Mouse (Mus musculus) embryonic fibroblast, embryonic 13.5 days (primary cell): ENCODE measurements around the gene Senp2. TPM values are rescaled to one million over a fixed set of nuclear protein-coding genes. Genes with fewer than 3 reads are reported as not detected.

ENCODE experiments used
- H3K27ac ChIP-seq: 2 replicates; pipeline ENCODE4 v1.5.1; 2012; ENCODE audit warnings: low read length, control low read depth, inconsistent platforms; ENCODE audit not compliant: insufficient read depth
- H3K4me1 ChIP-seq: 2 replicates; pipeline ENCODE4 v1.6.1; 2011; ENCODE audit warnings: low read length; ENCODE audit not compliant: control insufficient read depth, insufficient read depth
- H3K4me3 ChIP-seq: 2 replicates; pipeline ENCODE4 v1.5.1; 2011; ENCODE audit warnings: mild to moderate bottlenecking, control low read depth, low read length; ENCODE audit not compliant: insufficient read depth
- CTCF ChIP-seq: IDR thresholded peaks from 2 replicates; pipeline ENCODE4 v1.5.1; 2011; ENCODE audit warnings: mild to moderate bottlenecking, control low read depth, low read length, moderate library complexity, borderline replicate concordance; ENCODE audit not compliant: insufficient read depth
- POLR2A ChIP-seq: IDR thresholded peaks from 2 replicates; pipeline ENCODE4 v1.6.1; 2011; ENCODE audit warnings: low read depth, mild to moderate bottlenecking, control low read depth, low read length, moderate library complexity
- polyA plus RNA-seq: library from polyadenylated mRNA; stranded (reverse); fragments of >200 nt; gene quantifications from 2 replicates; pipeline ENCODE4 v1.2.4, GENCODE M21; 2011; ENCODE audit warnings: low read depth; ENCODE audit not compliant: missing spikeins, insufficient read length

Gene Senp2
- polyA plus RNA-seq, 1 experiment: 58.3 TPM

DNA sequence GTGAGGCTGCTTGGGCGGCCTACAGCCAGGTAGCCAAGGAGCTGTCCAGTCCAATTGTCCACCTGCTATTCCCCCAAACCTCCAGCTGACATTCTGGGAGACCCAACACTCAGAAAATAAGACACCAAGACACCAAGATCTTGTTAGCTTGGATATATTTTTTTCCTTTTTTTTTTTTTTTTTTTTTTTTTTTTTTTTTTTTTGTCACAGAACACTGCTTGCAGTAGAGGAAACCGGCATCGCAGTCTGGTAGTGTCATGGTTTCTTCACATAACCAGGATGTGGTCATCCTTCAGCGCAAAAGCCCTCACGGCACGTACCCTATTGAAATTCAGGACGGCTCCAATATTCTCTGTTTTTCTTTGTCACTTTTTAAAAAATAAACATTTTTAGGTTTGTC is 49.6 kb downstream of the Senp2 start:
- no peaks in the 10 kb centered on the region for H3K4me1 ChIP-seq
- H3K27ac ChIP-seq: no peak overlapping the region
- TF ChIP-seq CTCF (no peak), POLR2A (no peak)
- H3K4me3 ChIP-seq: no peak overlapping the region

- Histone ChIP-seq H3K27ac (no peak overlapping the region), H3K4me3 (no peak overlapping the region), H3K4me1 (no peaks in the 10 kb centered on the region)
- TF ChIP-seq CTCF: no peak
- TF ChIP-seq POLR2A: no peak
Observed at GRCm38 (mm10) chr16:22060416-22060815, 51.1 kb downstream of the Senp2 start.

DNA sequence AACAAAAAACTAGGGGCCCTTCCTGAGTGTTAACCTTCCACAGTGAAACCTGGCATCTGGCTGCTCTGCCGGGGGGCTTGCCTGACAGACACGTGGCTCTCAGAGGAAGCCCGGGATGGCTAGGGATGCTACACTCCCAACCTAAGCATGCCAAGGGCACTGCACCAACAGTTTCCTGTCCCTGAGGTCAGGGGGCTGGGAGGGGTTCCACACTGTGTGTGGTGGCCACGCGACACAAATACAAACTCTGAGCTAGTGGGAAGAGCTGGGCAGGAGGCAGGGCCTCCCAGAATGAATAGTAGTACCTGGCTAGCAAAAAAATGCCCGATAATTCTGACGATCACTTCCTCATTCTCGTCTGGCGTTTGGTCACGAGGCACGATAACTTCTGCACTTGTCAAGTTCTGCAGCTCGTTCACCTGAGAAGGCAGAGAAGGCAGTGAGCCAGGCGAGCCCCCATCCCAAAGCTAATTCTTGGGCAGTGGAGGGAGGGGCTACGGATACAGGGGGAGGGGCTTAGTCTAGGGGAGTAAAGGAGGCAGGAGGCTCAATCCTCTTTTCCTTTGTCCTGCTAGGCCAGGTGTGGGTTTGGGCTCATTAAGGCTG is 52.4 kb downstream of the Senp2 start:
- TF ChIP-seq POLR2A: no peak
- TF ChIP-seq CTCF: no peak
- H3K27ac ChIP-seq: no peak overlapping the region
- H3K4me1 ChIP-seq: no peaks in the 10 kb centered on the region

DNA sequence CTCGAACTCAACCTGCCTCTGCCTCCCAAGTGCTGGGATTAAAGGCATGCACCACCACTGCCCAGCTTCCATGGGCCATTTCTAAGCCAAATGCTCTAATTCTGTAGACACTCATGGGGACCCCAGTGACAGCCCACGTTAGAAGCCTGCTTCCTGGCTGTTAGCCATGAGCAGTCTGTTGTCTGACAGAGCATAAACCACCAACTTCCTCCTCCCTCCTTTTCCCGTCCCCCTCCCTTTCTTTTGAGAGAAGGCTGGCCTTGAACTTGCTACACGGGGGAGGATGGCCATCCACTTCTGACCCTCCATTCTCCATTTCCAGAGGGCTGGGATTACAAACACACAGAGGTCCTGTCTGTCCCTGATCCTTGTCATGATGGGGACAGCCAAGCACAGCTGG is 53.0 kb downstream of the Senp2 start:
- no peak overlapping the region for H3K4me3 ChIP-seq
- no peak overlapping the region for H3K27ac ChIP-seq
- TF ChIP-seq CTCF (no peak), POLR2A (no peak)
- peaks cover 3% of the 10 kb centered on the region; the same call in 1 of the 2 replicates for H3K4me1 ChIP-seq

More for the DNA sequence above, 52.4 kb downstream of the Senp2 start:
- no peak overlapping the region for H3K4me3 ChIP-seq

DNA sequence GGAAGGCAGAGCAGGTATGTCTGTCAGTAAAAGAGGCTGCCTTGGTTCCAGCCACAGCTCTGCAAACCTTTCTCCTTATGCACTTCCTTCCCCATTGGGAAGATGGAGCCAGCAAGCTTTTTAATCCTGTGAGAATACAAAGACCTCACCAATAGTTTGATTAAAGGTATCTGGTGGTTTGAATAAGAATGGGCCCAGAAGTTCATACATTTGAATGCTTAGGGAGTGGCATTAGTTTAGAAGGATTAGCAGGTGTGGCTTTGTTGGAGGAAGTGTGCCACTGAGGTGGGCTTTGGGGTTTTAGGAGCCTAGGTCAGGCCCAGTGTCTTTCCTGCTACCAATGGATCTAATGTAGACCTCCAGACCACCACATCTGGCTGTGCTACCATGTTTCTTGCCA is 56.3 kb downstream of the Senp2 start:
- Histone ChIP-seq H3K27ac (no peak overlapping the region), H3K4me3 (no peak overlapping the region), H3K4me1 (peaks cover 10% of the 10 kb centered on the region; the same call in 1 of the 2 replicates)
- TF ChIP-seq POLR2A: no peak
- TF ChIP-seq CTCF: no peak

- Histone ChIP-seq H3K4me3 (no peak overlapping the region), H3K27ac (peak overlapping the region; percentile 59), H3K4me1 (peaks cover 10% of the 10 kb centered on the region; the same call in 1 of the 2 replicates)
- TF ChIP-seq CTCF (no peak), POLR2A (no peak)
Observed at GRCm38 (mm10) chr16:22067406-22067805, 58.1 kb downstream of the Senp2 start.

- Histone ChIP-seq H3K27ac (no peak overlapping the region), H3K4me1 (peaks cover 14% of the 10 kb centered on the region), H3K4me3 (no peak overlapping the region)
- TF ChIP-seq POLR2A: no peak
- no peak for TF ChIP-seq CTCF
Observed at GRCm38 (mm10) chr16:22071361-22071760, 62.1 kb downstream of the Senp2 start.

GRCm38 (mm10) chr16:22075067-22075466 is 65.8 kb downstream of the Senp2 start:
- peaks cover 4% of the 10 kb centered on the region for H3K4me1 ChIP-seq
- no peak for TF ChIP-seq POLR2A
- no peak for TF ChIP-seq CTCF
- no peak overlapping the region for H3K27ac ChIP-seq
- no peak overlapping the region for H3K4me3 ChIP-seq

DNA sequence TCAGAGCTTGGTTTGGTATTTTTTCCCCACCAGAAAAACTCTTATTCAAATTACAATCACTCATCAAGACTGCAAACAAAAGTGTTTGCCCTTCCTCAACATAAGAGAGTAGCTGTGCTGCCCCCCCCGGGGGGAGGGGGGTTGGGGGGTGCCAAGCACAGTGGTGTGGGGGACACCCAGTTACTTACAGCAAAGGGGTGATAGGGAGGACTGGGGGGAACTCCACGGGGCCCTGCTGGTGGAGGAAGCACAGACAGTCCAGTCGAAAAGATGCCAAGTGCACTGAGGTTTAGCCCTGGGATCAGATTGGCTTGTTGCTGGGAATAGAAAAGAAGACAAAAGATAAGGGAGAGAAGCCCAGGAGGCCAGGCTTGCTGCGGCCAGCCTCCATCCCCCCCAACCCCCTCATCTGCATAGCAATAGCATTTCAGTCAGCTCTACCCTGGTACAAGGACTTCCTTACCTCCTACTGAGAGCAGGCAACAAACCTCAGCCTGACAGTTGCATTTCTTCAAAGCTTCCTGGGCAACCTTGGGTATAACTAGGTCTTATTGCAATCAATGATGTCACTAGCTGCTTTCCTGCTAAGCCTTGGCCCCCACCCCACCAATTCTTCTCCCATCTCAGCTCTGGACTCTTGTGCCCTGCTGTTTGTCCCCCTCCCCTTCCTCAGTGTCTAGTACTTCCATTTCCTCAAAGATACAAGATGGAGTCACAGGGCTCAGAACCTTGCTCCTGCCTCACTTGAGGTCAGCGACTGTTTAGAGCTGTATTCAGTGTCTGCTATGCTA is 66.7 kb downstream of the Senp2 start:
- TF ChIP-seq CTCF (no peak), POLR2A (no peak)
- peaks cover 4% of the 10 kb centered on the region for H3K4me1 ChIP-seq
- H3K27ac ChIP-seq: peak overlapping the region; percentile 66
- no peak overlapping the region for H3K4me3 ChIP-seq

GRCm38 (mm10) chr16:22076620-22076941 is 67.3 kb downstream of the Senp2 start:
- Histone ChIP-seq H3K4me1 (peaks cover 4% of the 10 kb centered on the region), H3K4me3 (no peak overlapping the region), H3K27ac (0 out of 2 replicates have a peak overlapping the region, but pooled peaks have one; percentile 23)
- TF ChIP-seq POLR2A: no peak
- TF ChIP-seq CTCF: no peak
